In genomic region chr4:108327071-108327579, GRCm38 (mm10) we compare ENCODE assay signal across 8 mouse cellular contexts. TPM values are rescaled to one million over a fixed set of nuclear protein-coding genes. Genes with fewer than 3 reads are reported as not detected.
DNase-seq lines count a peak whose midpoint lies in the region; ATAC-seq and TF ChIP-seq lines count a peak whose summit lies in the region.

No protein-coding gene starts in this region.

- H3K36me3 ChIP-seq in MEL (ENCODE audit: control insufficient read depth in 1 of 2, insufficient read depth in 2 of 2, low read length in 2 of 2): peaks cover 0 to 15% of the 10 kb centered on the region in 2 experiments; a peak in 2 of 4 replicates
- peaks cover 28% of the 10 kb centered on the region for H3K36me3 ChIP-seq in embryonic facial prominence, embryonic 10.5 days (replicated peaks)
- peaks cover 4% of the 10 kb centered on the region; the same call in 1 of the 2 replicates for H3K36me3 ChIP-seq in hindbrain, embryonic 12.5 days
- no peaks in the 10 kb centered on the region; the same call in 1 of the 2 replicates for H3K36me3 ChIP-seq in midbrain, embryonic 11.5 days (ENCODE audit: control insufficient read depth, insufficient read depth, low read length)

- DNase-seq in adrenal gland, postnatal 14 days: peak; percentile 32
- DNase-seq in adrenal gland, postnatal 4 days (ENCODE audit: low spot score in 2 of 2): no peak
- peak; percentile 33 for DNase-seq in MEL (ENCODE audit: low read depth, low spot score)
- DNase-seq in embryonic facial prominence, embryonic 10.5 days (ENCODE audit: low spot score): no peak
- DNase-seq in layer of hippocampus, postnatal 25 days (ENCODE audit: extremely low spot score in 1 of 2, low spot score in 1 of 2): peak; percentile 11 to 18
- DNase-seq in midbrain, embryonic 11.5 days (ENCODE audit: low spot score, missing footprints): peak; percentile 89
- no peak for DNase-seq in spleen, adult 12 weeks (ENCODE audit: low spot score)

- no peak for TF ChIP-seq POLR2A in MEL (IDR thresholded peaks at IDR 0.05; ENCODE audit: control insufficient read depth in 1 of 2, insufficient read depth in 1 of 2, low read depth in 1 of 2, low read length in 2 of 2, poor library complexity in 1 of 2)

- H3K27ac ChIP-seq in MEL (ENCODE audit: control insufficient read depth, low read depth, low read length): peak overlapping the region; percentile 85; the same call in 1 of the 2 replicates
- H3K27ac ChIP-seq in embryonic facial prominence, embryonic 10.5 days (replicated peaks): peak overlapping the region; percentile 86
- peak overlapping the region; percentile 94 for H3K27ac ChIP-seq in hindbrain, embryonic 12.5 days
- peak overlapping the region; percentile 81; the same call in 1 of the 2 replicates for H3K27ac ChIP-seq in midbrain, embryonic 11.5 days (ENCODE audit: low read depth, low read length)

- ATAC-seq in hindbrain, embryonic 12.5 days (ENCODE audit: low FRiP score): peak; percentile 33; the same call in 1 of the 2 replicates
- no peak for ATAC-seq in midbrain, embryonic 11.5 days (ENCODE audit: low FRiP score)

- TF ChIP-seq RAD21 in MEL (IDR thresholded peaks at IDR 0.05; ENCODE audit: low read depth, low read length): peak; percentile 47

- TF ChIP-seq EP300 in MEL (IDR thresholded peaks at IDR 0.05; ENCODE audit: low read depth in 1 of 2, low read length in 2 of 2): no peak

- H3K4me2 ChIP-seq in hindbrain, embryonic 12.5 days (replicated peaks): peak overlapping the region; percentile 64
- peak overlapping the region; percentile 60 for H3K4me2 ChIP-seq in midbrain, embryonic 11.5 days

- no peaks in the 10 kb centered on the region for H3K27me3 ChIP-seq in MEL (ENCODE audit: control insufficient read depth in 1 of 2, insufficient read depth in 2 of 2, low read length in 2 of 2)
- no peaks in the 10 kb centered on the region for H3K27me3 ChIP-seq in embryonic facial prominence, embryonic 10.5 days (replicated peaks; ENCODE audit: low read depth, poor library complexity, severe bottlenecking)
- no peaks in the 10 kb centered on the region for H3K27me3 ChIP-seq in hindbrain, embryonic 12.5 days
- H3K27me3 ChIP-seq in midbrain, embryonic 11.5 days (ENCODE audit: control insufficient read depth, insufficient read depth, low read length): no peaks in the 10 kb centered on the region

- 43% methylated on average over 6 of the region's 6 CpGs for WGBS in embryonic facial prominence, embryonic 10.5 days
- WGBS in hindbrain, embryonic 12.5 days: 37% methylated on average over 6 of the region's 6 CpGs
- WGBS in midbrain, embryonic 11.5 days: 44% methylated on average over 6 of the region's 6 CpGs

- peak in 2 of 3 experiments; percentile 6 to 44; a peak in 2 of 6 replicates for TF ChIP-seq CTCF in MEL (IDR thresholded peaks at IDR 0.05 in 2 of 3, conservative IDR thresholded peaks at IDR 0.05 in 1 of 3; ENCODE audit: control insufficient read depth in 1 of 3, insufficient read depth in 1 of 3, low read depth in 2 of 3, low read length in 3 of 3, poor library complexity in 1 of 3, severe bottlenecking in 1 of 3)

- peaks cover 12 to 17% of the 10 kb centered on the region in 2 experiments for H3K4me1 ChIP-seq in MEL (ENCODE audit: control insufficient read depth in 1 of 2, insufficient read depth in 2 of 2, low read length in 2 of 2)
- H3K4me1 ChIP-seq in embryonic facial prominence, embryonic 10.5 days: peaks cover 12% of the 10 kb centered on the region
- H3K4me1 ChIP-seq in hindbrain, embryonic 12.5 days: peaks cover 4% of the 10 kb centered on the region; the same call in 1 of the 2 replicates
- 0 out of 2 replicates have a peak, but pooled peaks cover 3% of the 10 kb centered on the region for H3K4me1 ChIP-seq in midbrain, embryonic 11.5 days (ENCODE audit: control insufficient read depth, insufficient read depth, low read length)

- no peaks in the 10 kb centered on the region for H3K9me3 ChIP-seq in MEL (replicated peaks; ENCODE audit: insufficient read depth, low read length)
- H3K9me3 ChIP-seq in embryonic facial prominence, embryonic 10.5 days: no peaks in the 10 kb centered on the region
- H3K9me3 ChIP-seq in hindbrain, embryonic 12.5 days (replicated peaks): no peaks in the 10 kb centered on the region
- no peaks in the 10 kb centered on the region for H3K9me3 ChIP-seq in midbrain, embryonic 11.5 days (ENCODE audit: control insufficient read depth, low read length)

- peaks cover 3% of the 10 kb centered on the region; the same call in 1 of the 2 replicates for H3K79me2 ChIP-seq in MEL (ENCODE audit: control insufficient read depth, insufficient read depth, low read length, poor library complexity)

- H3K4me3 ChIP-seq in MEL (ENCODE audit: control insufficient read depth in 1 of 2, insufficient read depth in 1 of 2, low read depth in 2 of 2, low read length in 2 of 2): peak overlapping the region; percentile 97 to 98
- peak overlapping the region; percentile 70 for H3K4me3 ChIP-seq in embryonic facial prominence, embryonic 10.5 days
- H3K4me3 ChIP-seq in hindbrain, embryonic 12.5 days: peak overlapping the region; percentile 73
- peak overlapping the region; percentile 66 for H3K4me3 ChIP-seq in midbrain, embryonic 11.5 days (ENCODE audit: low read depth, low read length)

- peak overlapping the region; percentile 78 for H3K9ac ChIP-seq in MEL (ENCODE audit: control insufficient read depth, low read depth, low read length, poor library complexity, severe bottlenecking)
- 0 out of 2 replicates have a peak overlapping the region, but pooled peaks have one; percentile 62 for H3K9ac ChIP-seq in hindbrain, embryonic 12.5 days
- peak overlapping the region; percentile 69 for H3K9ac ChIP-seq in midbrain, embryonic 11.5 days (ENCODE audit: low read length)

TF ChIP-seq in MEL, 35 proteins besides CTCF, POLR2A, EP300 and RAD21:
- TF ChIP-seq RCOR1 (IDR thresholded peaks at IDR 0.05; ENCODE audit: low read depth, low read length) (no peak), GATA1 (IDR thresholded peaks at IDR 0.05; ENCODE audit: low read depth, low read length) (0 out of 2 replicates have a peak, but pooled peaks have one; percentile 21), JUND (IDR thresholded peaks at IDR 0.05; ENCODE audit: low read depth, low read length) (no peak), SMC3 (IDR thresholded peaks at IDR 0.05; ENCODE audit: low read depth, low read length) (peak; percentile 38)
TF ChIP-seq in MEL: peak in this region for 2.

RNA-seq across cellular contexts. Expression of gene Coa7, which starts 0.8 kb away (rescaled TPM):
- 60.8 and 61.3 TPM in 2 replicates for total RNA-seq in adrenal gland, postnatal 14 days (2021)
- total RNA-seq in adrenal gland, postnatal 4 days (2021): 10 to 100 TPM; 58.6 to 59.5 TPM
- 19.8 and 23.5 TPM in 2 replicates for total RNA-seq in MEL (2012; rRNA removed)
- 10 to 100 TPM; 30.5 to 39.1 TPM for polyA plus RNA-seq in MEL (2012; ENCODE audit: insufficient read depth in 1 of 2, insufficient read length in 2 of 2, low read depth in 1 of 2, low replicate concordance in 2 of 2, missing spikeins in 1 of 2)
- 70.4 and 78.9 TPM in 2 replicates for polyA plus RNA-seq in embryonic facial prominence, embryonic 10.5 days (2016; fragmentation: Nextera tagmentation; extraction: Ambion mirVana)
- polyA plus RNA-seq in hindbrain, embryonic 12.5 days (2016; fragmentation: Nextera tagmentation; extraction: Ambion mirVana): 46.6 and 56.9 TPM in 2 replicates
- 10 to 100 TPM; 26.2 to 26.4 TPM for total RNA-seq in layer of hippocampus, postnatal 25 days (2021)
- 54.6 and 55.5 TPM in 2 replicates for polyA plus RNA-seq in midbrain, embryonic 11.5 days (2014; fragmentation: Nextera tagmentation; extraction: Ambion mirVana)

RNA-seq across cellular contexts. Expression of gene Zyg11b, which starts 26.2 kb away (rescaled TPM):
- 32.6 and 34.2 TPM in 2 replicates for total RNA-seq in adrenal gland, postnatal 14 days (2021)
- total RNA-seq in adrenal gland, postnatal 4 days (2021): 10 to 100 TPM; 37.0 to 37.4 TPM
- total RNA-seq in MEL (2012; rRNA removed): 7.7 and 8.4 TPM in 2 replicates
- 1 to 10 TPM in 1 of 2 experiments, not detected in 1; 9.2 TPM for polyA plus RNA-seq in MEL (2012; ENCODE audit: insufficient read depth in 1 of 2, insufficient read length in 2 of 2, low read depth in 1 of 2, low replicate concordance in 2 of 2, missing spikeins in 1 of 2)
- polyA plus RNA-seq in embryonic facial prominence, embryonic 10.5 days (2016; fragmentation: Nextera tagmentation; extraction: Ambion mirVana): 14.7 and 15.4 TPM in 2 replicates
- 31.9 and 32.2 TPM in 2 replicates for polyA plus RNA-seq in hindbrain, embryonic 12.5 days (2016; fragmentation: Nextera tagmentation; extraction: Ambion mirVana)
- 100 to 1,000 TPM; 103 to 106 TPM for total RNA-seq in layer of hippocampus, postnatal 25 days (2021)
- 18.8 and 22.5 TPM in 2 replicates for polyA plus RNA-seq in midbrain, embryonic 11.5 days (2014; fragmentation: Nextera tagmentation; extraction: Ambion mirVana)

RNA-seq across cellular contexts. Expression of gene Shisal2a, which starts 56.0 kb away (rescaled TPM):
- total RNA-seq in adrenal gland, postnatal 14 days (2021): 4.2 and 5.5 TPM in 2 replicates
- 1 to 10 TPM; 6.9 to 7.6 TPM for total RNA-seq in adrenal gland, postnatal 4 days (2021)
- not detected in 2 replicates for total RNA-seq in MEL (2012; rRNA removed)
- not detected for polyA plus RNA-seq in MEL (2012; ENCODE audit: insufficient read depth in 1 of 2, insufficient read length in 2 of 2, low read depth in 1 of 2, low replicate concordance in 2 of 2, missing spikeins in 1 of 2)
- polyA plus RNA-seq in embryonic facial prominence, embryonic 10.5 days (2016; fragmentation: Nextera tagmentation; extraction: Ambion mirVana): 4.0 and 5.6 TPM in 2 replicates
- 3.5 and 5.2 TPM in 2 replicates for polyA plus RNA-seq in hindbrain, embryonic 12.5 days (2016; fragmentation: Nextera tagmentation; extraction: Ambion mirVana)
- total RNA-seq in layer of hippocampus, postnatal 25 days (2021): not detected
- polyA plus RNA-seq in midbrain, embryonic 11.5 days (2014; fragmentation: Nextera tagmentation; extraction: Ambion mirVana): 1.6 and 2.4 TPM in 2 replicates

Comparison
In these comparisons a context has a peak if more than half of its experiments do, and no peak if none do; other contexts are left out.
1. DNase-seq: peak in adrenal gland, postnatal 14 days (single experiment), MEL (single experiment), layer of hippocampus, postnatal 25 days (2 of 2) and midbrain, embryonic 11.5 days (single experiment); none in adrenal gland, postnatal 4 days (0 of 2), embryonic facial prominence, embryonic 10.5 days (single experiment) and spleen, adult 12 weeks (single experiment).
2. Peak in every context shown above with its lines, with median percentiles within 50 percentile points of each other: H3K27ac ChIP-seq, H3K4me3 ChIP-seq and H3K9ac ChIP-seq.